Mouse (Mus musculus) limb, embryonic 11.5 days (tissue): Measurements from ENCODE around the gene Zic4. TPM values are rescaled to one million over a fixed set of nuclear protein-coding genes. Genes with fewer than 3 reads are reported as not detected.

Source experiments
- ATAC-seq: fragments of 200-750 bp; cut with Nextera tagmentation; 2 replicates; pipeline ENCODE4 v1.8.0; 2017; ENCODE audit warnings: low read depth; ENCODE audit not compliant: insufficient number of reproducible peaks, low FRiP score, low TSS enrichment
- DNase-seq: peaks from one replicate; pipeline ENCODE4 v3.0.0-alpha.2; 2015; ENCODE audit warnings: low spot score
- H3K27ac ChIP-seq: fragments of 300-500 bp; sonication (generic); replicated peaks from 2 replicates; pipeline ENCODE4 v1.5.1; 2014; ENCODE audit warnings: low read depth, mild to moderate bottlenecking, low read length
- H3K27me3 ChIP-seq: fragments of 300-500 bp; sonication (generic); 2 replicates; pipeline ENCODE4 v1.6.1; 2014; ENCODE audit warnings: mild to moderate bottlenecking, low read length, mixed read lengths; ENCODE audit not compliant: control insufficient read depth, insufficient read depth
- H3K36me3 ChIP-seq: fragments of 300-500 bp; sonication (generic); 2 replicates; pipeline ENCODE4 v1.6.1; 2014; ENCODE audit warnings: mild to moderate bottlenecking, low read length, moderate library complexity, mixed read lengths; ENCODE audit not compliant: control insufficient read depth, insufficient read depth
- H3K4me1 ChIP-seq: fragments of 300-500 bp; sonication (generic); 2 replicates; pipeline ENCODE4 v1.6.1; 2014; ENCODE audit warnings: low read length, mixed read lengths; ENCODE audit not compliant: control insufficient read depth, insufficient read depth
- H3K4me2 ChIP-seq: fragments of 300-500 bp; sonication (generic); 2 replicates; pipeline ENCODE4 v1.6.1; 2014; ENCODE audit warnings: low read depth, mild to moderate bottlenecking, moderate library complexity; ENCODE audit not compliant: severe bottlenecking
- H3K4me3 ChIP-seq: fragments of 300-500 bp; sonication (generic); 2 replicates; pipeline ENCODE4 v1.5.1; 2014; ENCODE audit warnings: low read depth, low read length
- H3K9ac ChIP-seq: fragments of 300-500 bp; sonication (generic); 2 replicates; pipeline ENCODE4 v1.6.1; 2014; ENCODE audit warnings: mild to moderate bottlenecking, low read length
- H3K9me3 ChIP-seq: fragments of 300-500 bp; sonication (generic); 2 replicates; pipeline ENCODE4 v1.6.1; 2016; ENCODE audit warnings: low read length; ENCODE audit not compliant: control insufficient read depth
- WGBS: fragments of 180-500 bp; shearing (Covaris S2); extraction: QIAGEN DNeasy Blood & Tissue Kit; methylation state at CpG from one replicate; pipeline ENCODE4 v1.1.7; 2014; 5-methylcytosine and 5-hydroxymethylcytosine counted together
- polyA plus RNA-seq: library from polyadenylated mRNA; unstranded; fragments of >200 nt; fragmentation: Nextera tagmentation; extraction: Ambion mirVana; gene quantifications from 2 replicates; pipeline ENCODE4 v1.2.1, GENCODE M21; 2014

The Zic4 gene
- polyA plus RNA-seq, 1 experiment from 2014 or later: 0.37 TPM

GRCm38 (mm10) chr9:91386502-91386890 lies 24.3 kb downstream of the Zic4 start:
- no peak overlapping the region for H3K4me3 ChIP-seq
- no peaks in the 10 kb centered on the region for H3K9me3 ChIP-seq
- H3K4me2 ChIP-seq: no peak overlapping the region
- no peak for ATAC-seq
- H3K27ac ChIP-seq: no peak overlapping the region
- H3K9ac ChIP-seq: no peak overlapping the region
- DNase-seq: peak; percentile 56
- no peaks in the 10 kb centered on the region for H3K4me1 ChIP-seq
- WGBS: under 1% methylated on average over 17 of the region's 17 CpGs
- H3K27me3 ChIP-seq: peaks cover 83% of the 10 kb centered on the region
- no peaks in the 10 kb centered on the region for H3K36me3 ChIP-seq

GRCm38 (mm10) chr9:91386891-91387739 lies 24.9 kb downstream of the Zic4 start:
- DNase-seq (peak; percentile 59), ATAC-seq (no peak)
- WGBS: under 1% methylated on average over 31 of the region's 31 CpGs
- H3K4me1 ChIP-seq: no peaks in the 10 kb centered on the region
- no peak overlapping the region for H3K27ac ChIP-seq
- no peaks in the 10 kb centered on the region for H3K9me3 ChIP-seq
- H3K4me3 ChIP-seq: no peak overlapping the region
- no peaks in the 10 kb centered on the region for H3K36me3 ChIP-seq
- H3K9ac ChIP-seq: no peak overlapping the region
- no peak overlapping the region for H3K4me2 ChIP-seq
- peaks cover 86% of the 10 kb centered on the region for H3K27me3 ChIP-seq

- under 1% methylated on average over 5 of the region's 5 CpGs for WGBS
- no peak for ATAC-seq
Observed at GRCm38 (mm10) chr9:91387740-91388080, 25.5 kb downstream of the Zic4 start.

GRCm38 (mm10) chr9:91388173-91388572 lies 26.0 kb downstream of the Zic4 start:
- 2% methylated on average over 4 of the region's 4 CpGs for WGBS
- H3K9ac ChIP-seq: no peak overlapping the region
- H3K36me3 ChIP-seq: no peaks in the 10 kb centered on the region
- H3K27me3 ChIP-seq: peaks cover 83% of the 10 kb centered on the region
- no peak for ATAC-seq
- H3K4me1 ChIP-seq: no peaks in the 10 kb centered on the region
- no peak overlapping the region for H3K4me2 ChIP-seq
- DNase-seq: peak; percentile 29
- no peak overlapping the region for H3K27ac ChIP-seq
- no peaks in the 10 kb centered on the region for H3K9me3 ChIP-seq
- H3K4me3 ChIP-seq: no peak overlapping the region

More at GRCm38 (mm10) chr9:91387740-91388080, 25.5 kb downstream of the Zic4 start:
- H3K4me1 ChIP-seq: no peaks in the 10 kb centered on the region
- H3K36me3 ChIP-seq: no peaks in the 10 kb centered on the region
- no peak overlapping the region for H3K27ac ChIP-seq
- no peak overlapping the region for H3K4me2 ChIP-seq
- H3K4me3 ChIP-seq: no peak overlapping the region
- peaks cover 85% of the 10 kb centered on the region for H3K27me3 ChIP-seq
- DNase-seq: no peak
- no peak overlapping the region for H3K9ac ChIP-seq
- no peaks in the 10 kb centered on the region for H3K9me3 ChIP-seq

- 5% methylated on average over 7 of the region's 8 CpGs for whole genome bisulfite sequencing
- Histone ChIP-seq H3K36me3 (no peaks in the 10 kb centered on the region), H3K4me1 (no peaks in the 10 kb centered on the region), H3K9ac (no peak overlapping the region), H3K9me3 (no peaks in the 10 kb centered on the region), H3K4me3 (no peak overlapping the region), H3K27me3 (peaks cover 85% of the 10 kb centered on the region), H3K4me2 (no peak overlapping the region), H3K27ac (no peak overlapping the region)
- peak; percentile 26 for DNase-seq
- no peak for ATAC-seq
Observed at GRCm38 (mm10) chr9:91393376-91394068, 31.3 kb downstream of the Zic4 start.

GRCm38 (mm10) chr9:91394211-91394646 lies 32.0 kb downstream of the Zic4 start:
- no peak overlapping the region for H3K9ac ChIP-seq
- no peaks in the 10 kb centered on the region for H3K4me1 ChIP-seq
- WGBS: 2% methylated on average over 14 of the region's 14 CpGs
- no peak overlapping the region for H3K27ac ChIP-seq
- ATAC-seq (no peak), DNase-seq (no peak)
- no peak overlapping the region for H3K4me2 ChIP-seq
- no peaks in the 10 kb centered on the region for H3K36me3 ChIP-seq
- H3K4me3 ChIP-seq: no peak overlapping the region
- H3K9me3 ChIP-seq: no peaks in the 10 kb centered on the region
- H3K27me3 ChIP-seq: peaks cover 88% of the 10 kb centered on the region

- H3K9me3 ChIP-seq: no peaks in the 10 kb centered on the region
- H3K4me1 ChIP-seq: no peaks in the 10 kb centered on the region
- peaks cover 86% of the 10 kb centered on the region for H3K27me3 ChIP-seq
- no peak overlapping the region for H3K4me3 ChIP-seq
- no peak overlapping the region for H3K4me2 ChIP-seq
- WGBS: 6% methylated on average over 14 of the region's 14 CpGs
- H3K9ac ChIP-seq: no peak overlapping the region
- H3K27ac ChIP-seq: no peak overlapping the region
- no peaks in the 10 kb centered on the region for H3K36me3 ChIP-seq
- no peak for ATAC-seq
- peak; percentile 25 for DNase-seq
Observed at GRCm38 (mm10) chr9:91395066-91395772, 33.0 kb downstream of the Zic4 start.

- Histone ChIP-seq H3K4me1 (no peaks in the 10 kb centered on the region), H3K36me3 (no peaks in the 10 kb centered on the region), H3K9me3 (no peaks in the 10 kb centered on the region), H3K9ac (no peak overlapping the region), H3K27ac (no peak overlapping the region), H3K27me3 (peaks cover 90% of the 10 kb centered on the region), H3K4me3 (no peak overlapping the region), H3K4me2 (no peak overlapping the region)
- DNase-seq: no peak
- WGBS: 13% methylated on average over 7 of the region's 7 CpGs
- no peak for ATAC-seq
Observed at GRCm38 (mm10) chr9:91399976-91400375, 37.8 kb downstream of the Zic4 start.
